Mouse (Mus musculus): ENCODE data around the gene Eomes. TPM values are rescaled to one million over a fixed set of nuclear protein-coding genes. Genes with fewer than 3 reads are reported as not detected.

Gene Eomes
- polyA plus RNA-seq, 1 experiment from 2014 or later = 0.14 TPM

- Histone ChIP-seq H3K27me3 (peaks cover 85% of the 10 kb centered on the region), H3K36me3 (no peaks in the 10 kb centered on the region), H3K9me3 (no peaks in the 10 kb centered on the region), H3K9ac (no peak overlapping the region), H3K4me1 (peaks cover 31% of the 10 kb centered on the region), H3K27ac (no peak overlapping the region), H3K4me2 (peak overlapping the region; percentile 91), H3K4me3 (peak overlapping the region; percentile 28)
- no peak for ATAC-seq (ENCODE audit: insufficient number of reproducible peaks, low FRiP score, low TSS enrichment, low read depth)
- under 1% methylated on average over 33 of the region's 33 CpGs for WGBS
Observed at GRCm38 (mm10) chr9:118476766-118477271, 1.2 kb upstream of the Eomes start.

GRCm38 (mm10) chr9:118477281-118477931, 606 bp upstream of the Eomes start:
- Histone ChIP-seq H3K4me2 (peak overlapping the region; percentile 91), H3K9me3 (no peaks in the 10 kb centered on the region), H3K9ac (no peak overlapping the region), H3K36me3 (no peaks in the 10 kb centered on the region), H3K4me3 (peak overlapping the region; percentile 28), H3K4me1 (peaks cover 31% of the 10 kb centered on the region), H3K27ac (no peak overlapping the region), H3K27me3 (peaks cover 88% of the 10 kb centered on the region)
- under 1% methylated on average over 31 of the region's 31 CpGs for WGBS
- no peak for ATAC-seq (ENCODE audit: insufficient number of reproducible peaks, low FRiP score, low TSS enrichment, low read depth)

- H3K36me3 ChIP-seq = no peaks in the 10 kb centered on the region
- no peak for ATAC-seq (ENCODE audit: insufficient number of reproducible peaks, low FRiP score, low TSS enrichment, low read depth)
- peaks cover 31% of the 10 kb centered on the region for H3K4me1 ChIP-seq
- no peaks in the 10 kb centered on the region for H3K9me3 ChIP-seq
- no peak overlapping the region for H3K9ac ChIP-seq
- 1% methylated on average over 25 of the region's 29 CpGs for WGBS
- H3K4me2 ChIP-seq = peak overlapping the region; percentile 91
- no peak overlapping the region for H3K27ac ChIP-seq
- H3K4me3 ChIP-seq = peak overlapping the region; percentile 43
- peaks cover 88% of the 10 kb centered on the region for H3K27me3 ChIP-seq
Observed at GRCm38 (mm10) chr9:118478458-118478838, 436 bp downstream of the Eomes start.

GRCm38 (mm10) chr9:118478839-118479507, 961 bp downstream of the Eomes start:
- Histone ChIP-seq H3K27ac (no peak overlapping the region), H3K9ac (no peak overlapping the region), H3K4me1 (peaks cover 31% of the 10 kb centered on the region), H3K4me3 (peak overlapping the region; percentile 43), H3K4me2 (peak overlapping the region; percentile 91), H3K9me3 (no peaks in the 10 kb centered on the region), H3K36me3 (no peaks in the 10 kb centered on the region), H3K27me3 (peaks cover 93% of the 10 kb centered on the region)
- peak; percentile 65; the same call in 1 of the 2 replicates for ATAC-seq (ENCODE audit: insufficient number of reproducible peaks, low FRiP score, low TSS enrichment, low read depth)
- 1% methylated on average over 83 of the region's 87 CpGs for WGBS

- WGBS = 7% methylated on average over 23 of the region's 23 CpGs
- ATAC-seq (ENCODE audit: insufficient number of reproducible peaks, low FRiP score, low TSS enrichment, low read depth) = no peak
- Histone ChIP-seq H3K9ac (no peak overlapping the region), H3K27me3 (peaks cover 96% of the 10 kb centered on the region), H3K36me3 (no peaks in the 10 kb centered on the region), H3K27ac (no peak overlapping the region), H3K4me1 (peaks cover 31% of the 10 kb centered on the region), H3K4me2 (peak overlapping the region; percentile 91; the same call in 1 of the 2 replicates), H3K4me3 (peak overlapping the region; percentile 43), H3K9me3 (no peaks in the 10 kb centered on the region)
Observed at GRCm38 (mm10) chr9:118479508-118480291, 1.7 kb downstream of the Eomes start.

- Histone ChIP-seq H3K4me2 (no peak overlapping the region), H3K9ac (no peak overlapping the region), H3K4me3 (no peak overlapping the region), H3K27ac (no peak overlapping the region), H3K36me3 (no peaks in the 10 kb centered on the region), H3K27me3 (peaks cover 96% of the 10 kb centered on the region), H3K4me1 (peaks cover 31% of the 10 kb centered on the region), H3K9me3 (no peaks in the 10 kb centered on the region)
- ATAC-seq (ENCODE audit: insufficient number of reproducible peaks, low FRiP score, low TSS enrichment, low read depth) = no peak
- 8% methylated on average over 14 of the region's 14 CpGs for WGBS
Observed at GRCm38 (mm10) chr9:118480292-118480690, 2.3 kb downstream of the Eomes start.

GRCm38 (mm10) chr9:118482210-118482609, 4.2 kb downstream of the Eomes start:
- Histone ChIP-seq H3K9ac (no peak overlapping the region), H3K27me3 (peaks cover 97% of the 10 kb centered on the region), H3K27ac (no peak overlapping the region), H3K9me3 (no peaks in the 10 kb centered on the region), H3K4me1 (peaks cover 29% of the 10 kb centered on the region), H3K4me2 (no peak overlapping the region), H3K4me3 (no peak overlapping the region), H3K36me3 (no peaks in the 10 kb centered on the region)
- WGBS = 80% methylated on average over 10 of the region's 10 CpGs
- ATAC-seq (ENCODE audit: insufficient number of reproducible peaks, low FRiP score, low TSS enrichment, low read depth) = no peak

- WGBS = 2% methylated on average over 32 of the region's 32 CpGs
- Histone ChIP-seq H3K9me3 (no peaks in the 10 kb centered on the region), H3K27ac (no peak overlapping the region), H3K4me2 (no peak overlapping the region), H3K4me3 (peak overlapping the region; percentile 5; the same call in 1 of the 2 replicates), H3K36me3 (no peaks in the 10 kb centered on the region), H3K9ac (no peak overlapping the region), H3K4me1 (peaks cover 30% of the 10 kb centered on the region), H3K27me3 (peaks cover 88% of the 10 kb centered on the region)
- ATAC-seq (ENCODE audit: insufficient number of reproducible peaks, low FRiP score, low TSS enrichment, low read depth) = no peak
Observed at GRCm38 (mm10) chr9:118486361-118487095, 8.5 kb downstream of the Eomes start.

GRCm38 (mm10) chr9:118487096-118487395, 9.0 kb downstream of the Eomes start:
- H3K4me3 ChIP-seq = peak overlapping the region; percentile 5; the same call in 1 of the 2 replicates
- under 1% methylated on average over 9 of the region's 9 CpGs for WGBS
- H3K4me2 ChIP-seq = no peak overlapping the region

GRCm38 (mm10) chr9:118487636-118488035, 9.6 kb downstream of the Eomes start:
- Histone ChIP-seq H3K4me2 (peak overlapping the region; percentile 63), H3K4me3 (peak overlapping the region; percentile 29), H3K4me1 (peaks cover 30% of the 10 kb centered on the region), H3K9ac (no peak overlapping the region), H3K27ac (no peak overlapping the region), H3K27me3 (peaks cover 85% of the 10 kb centered on the region), H3K36me3 (no peaks in the 10 kb centered on the region), H3K9me3 (no peaks in the 10 kb centered on the region)
- under 1% methylated on average over 22 of the region's 22 CpGs for WGBS
- ATAC-seq (ENCODE audit: insufficient number of reproducible peaks, low FRiP score, low TSS enrichment, low read depth) = no peak

More at GRCm38 (mm10) chr9:118487096-118487395, 9.0 kb downstream of the Eomes start:
- ATAC-seq (ENCODE audit: insufficient number of reproducible peaks, low FRiP score, low TSS enrichment, low read depth) = no peak
- Histone ChIP-seq H3K27ac (no peak overlapping the region), H3K9me3 (no peaks in the 10 kb centered on the region), H3K9ac (no peak overlapping the region), H3K4me1 (peaks cover 30% of the 10 kb centered on the region), H3K36me3 (no peaks in the 10 kb centered on the region), H3K27me3 (peaks cover 88% of the 10 kb centered on the region)

GRCm38 (mm10) chr9:118488138-118488895, 10.3 kb downstream of the Eomes start:
- peak overlapping the region; percentile 29 for H3K4me3 ChIP-seq
- H3K9me3 ChIP-seq = no peaks in the 10 kb centered on the region
- H3K27me3 ChIP-seq = peaks cover 79% of the 10 kb centered on the region
- H3K4me1 ChIP-seq = peaks cover 30% of the 10 kb centered on the region
- H3K27ac ChIP-seq = no peak overlapping the region
- H3K36me3 ChIP-seq = no peaks in the 10 kb centered on the region
- WGBS = under 1% methylated on average over 28 of the region's 28 CpGs
- peak overlapping the region; percentile 63 for H3K4me2 ChIP-seq
- no peak; the same call in 1 of the 2 replicates for ATAC-seq (ENCODE audit: insufficient number of reproducible peaks, low FRiP score, low TSS enrichment, low read depth)
- H3K9ac ChIP-seq = no peak overlapping the region

All from limb, embryonic 15.5 days (tissue).